Mouse (Mus musculus) forebrain, embryonic 12.5 days (tissue): ENCODE data around the gene Rita1. TPM values are rescaled to one million over a fixed set of nuclear protein-coding genes. Genes with fewer than 3 reads are reported as not detected.

ENCODE experiments used
- ATAC-seq: fragments of 200-750 bp; cut with Nextera tagmentation; 2 replicates; pipeline ENCODE4 v1.8.0; 2017; ENCODE audit warnings: moderate TSS enrichment; ENCODE audit not compliant: low FRiP score
- H3K27ac ChIP-seq: fragments of 300-500 bp; sonication (generic); 2 replicates; pipeline ENCODE4 v1.5.1; 2016; ENCODE audit warnings: mild to moderate bottlenecking
- H3K27me3 ChIP-seq: fragments of 300-500 bp; sonication (generic); 2 replicates; pipeline ENCODE4 v1.6.1; 2016; ENCODE audit warnings: mild to moderate bottlenecking
- H3K36me3 ChIP-seq: fragments of 300-500 bp; sonication (generic); replicated peaks from 2 replicates; pipeline ENCODE4 v1.6.1; 2016; ENCODE audit warnings: mild to moderate bottlenecking
- H3K4me1 ChIP-seq: fragments of 300-500 bp; sonication (generic); 2 replicates; pipeline ENCODE4 v1.6.1; 2016
- H3K4me2 ChIP-seq: fragments of 300-500 bp; sonication (generic); 2 replicates; pipeline ENCODE4 v1.6.1; 2016; ENCODE audit warnings: mild to moderate bottlenecking, moderate library complexity
- H3K4me3 ChIP-seq: fragments of 300-500 bp; sonication (generic); replicated peaks from 2 replicates; pipeline ENCODE4 v1.5.1; 2016; ENCODE audit warnings: mild to moderate bottlenecking
- H3K9ac ChIP-seq: fragments of 300-500 bp; sonication (generic); 2 replicates; pipeline ENCODE4 v1.6.1; 2016; ENCODE audit warnings: mild to moderate bottlenecking
- H3K9me3 ChIP-seq: fragments of 300-500 bp; sonication (generic); 2 replicates; pipeline ENCODE4 v1.6.1; 2016
- WGBS: fragments of 180-500 bp; shearing (Covaris S2); methylation state at CpG from one replicate; pipeline ENCODE4 v1.1.7; 2016; 5-methylcytosine and 5-hydroxymethylcytosine counted together
- polyA plus RNA-seq: library from polyadenylated mRNA; unstranded; fragments of >200 nt; fragmentation: Nextera tagmentation; extraction: Ambion mirVana; gene quantifications from 2 replicates; pipeline ENCODE4 v1.2.1, GENCODE M21; 2016

Rita1 gene
- polyA plus RNA-seq, 1 experiment from 2014 or later = 13.6 TPM

- H3K4me2 ChIP-seq = peak overlapping the region; percentile 31
- H3K9ac ChIP-seq = peak overlapping the region; percentile 29; the same call in 1 of the 2 replicates
- H3K4me1 ChIP-seq = peaks cover 76% of the 10 kb centered on the region
- H3K27me3 ChIP-seq = no peaks in the 10 kb centered on the region; the same call in 1 of the 2 replicates
- no peaks in the 10 kb centered on the region for H3K36me3 ChIP-seq
- peak overlapping the region; percentile 92 for H3K27ac ChIP-seq
- H3K4me3 ChIP-seq = no peak overlapping the region
- ATAC-seq = 0 out of 2 replicates have a peak, but pooled peaks have one; percentile 4
- H3K9me3 ChIP-seq = no peaks in the 10 kb centered on the region
- 51% methylated on average over 9 of the region's 9 CpGs for WGBS
Observed at GRCm38 (mm10) chr5:120566681-120567252, 45.6 kb downstream of the Rita1 start.

DNA sequence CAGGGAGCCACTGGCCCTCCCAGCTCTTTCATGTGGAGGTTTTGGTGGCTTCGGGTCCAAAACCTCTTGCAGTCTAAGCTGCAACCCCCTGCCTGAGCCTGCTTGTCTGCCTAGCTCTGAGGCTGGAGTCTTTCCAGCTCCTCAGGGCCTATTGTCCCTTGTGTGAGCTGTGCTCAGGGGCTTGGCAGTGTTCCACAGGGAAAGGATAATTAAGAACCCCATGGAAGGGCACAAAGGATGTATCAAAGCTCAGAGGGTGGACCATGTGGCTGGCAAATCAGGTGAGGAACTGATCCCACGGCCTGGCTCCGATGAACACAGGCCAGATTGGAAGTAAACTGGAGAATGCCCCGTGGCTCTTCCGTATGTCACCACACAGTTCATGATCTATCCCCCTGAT lies 46.3 kb downstream of the Rita1 start:
- H3K27me3 ChIP-seq = no peaks in the 10 kb centered on the region; the same call in 1 of the 2 replicates
- no peak overlapping the region for H3K4me3 ChIP-seq
- H3K36me3 ChIP-seq = no peaks in the 10 kb centered on the region
- peak; percentile 76 for ATAC-seq
- no peaks in the 10 kb centered on the region for H3K9me3 ChIP-seq
- peak overlapping the region; percentile 44; the same call in 1 of the 2 replicates for H3K9ac ChIP-seq
- peaks cover 72% of the 10 kb centered on the region for H3K4me1 ChIP-seq
- H3K4me2 ChIP-seq = peak overlapping the region; percentile 25
- WGBS = 27% methylated on average over 5 of the region's 5 CpGs
- peak overlapping the region; percentile 92 for H3K27ac ChIP-seq

GRCm38 (mm10) chr5:120565171-120565905 lies 47.1 kb downstream of the Rita1 start:
- Histone ChIP-seq H3K9me3 (no peaks in the 10 kb centered on the region), H3K27ac (peak overlapping the region; percentile 92), H3K4me1 (peaks cover 73% of the 10 kb centered on the region), H3K9ac (peak overlapping the region; percentile 44), H3K27me3 (no peaks in the 10 kb centered on the region; the same call in 1 of the 2 replicates), H3K4me2 (peak overlapping the region; percentile 25), H3K36me3 (no peaks in the 10 kb centered on the region), H3K4me3 (no peak overlapping the region)
- no peak for ATAC-seq
- 33% methylated on average over 15 of the region's 15 CpGs for WGBS

GRCm38 (mm10) chr5:120563914-120564311 lies 48.5 kb downstream of the Rita1 start:
- Histone ChIP-seq H3K9me3 (no peaks in the 10 kb centered on the region), H3K4me2 (no peak overlapping the region), H3K4me3 (no peak overlapping the region), H3K9ac (no peak overlapping the region; the same call in 1 of the 2 replicates), H3K4me1 (peaks cover 78% of the 10 kb centered on the region), H3K27ac (peak overlapping the region; percentile 53; the same call in 1 of the 2 replicates), H3K36me3 (no peaks in the 10 kb centered on the region), H3K27me3 (no peaks in the 10 kb centered on the region; the same call in 1 of the 2 replicates)
- no peak for ATAC-seq
- WGBS = 68% methylated on average over 4 of the region's 4 CpGs

DNA sequence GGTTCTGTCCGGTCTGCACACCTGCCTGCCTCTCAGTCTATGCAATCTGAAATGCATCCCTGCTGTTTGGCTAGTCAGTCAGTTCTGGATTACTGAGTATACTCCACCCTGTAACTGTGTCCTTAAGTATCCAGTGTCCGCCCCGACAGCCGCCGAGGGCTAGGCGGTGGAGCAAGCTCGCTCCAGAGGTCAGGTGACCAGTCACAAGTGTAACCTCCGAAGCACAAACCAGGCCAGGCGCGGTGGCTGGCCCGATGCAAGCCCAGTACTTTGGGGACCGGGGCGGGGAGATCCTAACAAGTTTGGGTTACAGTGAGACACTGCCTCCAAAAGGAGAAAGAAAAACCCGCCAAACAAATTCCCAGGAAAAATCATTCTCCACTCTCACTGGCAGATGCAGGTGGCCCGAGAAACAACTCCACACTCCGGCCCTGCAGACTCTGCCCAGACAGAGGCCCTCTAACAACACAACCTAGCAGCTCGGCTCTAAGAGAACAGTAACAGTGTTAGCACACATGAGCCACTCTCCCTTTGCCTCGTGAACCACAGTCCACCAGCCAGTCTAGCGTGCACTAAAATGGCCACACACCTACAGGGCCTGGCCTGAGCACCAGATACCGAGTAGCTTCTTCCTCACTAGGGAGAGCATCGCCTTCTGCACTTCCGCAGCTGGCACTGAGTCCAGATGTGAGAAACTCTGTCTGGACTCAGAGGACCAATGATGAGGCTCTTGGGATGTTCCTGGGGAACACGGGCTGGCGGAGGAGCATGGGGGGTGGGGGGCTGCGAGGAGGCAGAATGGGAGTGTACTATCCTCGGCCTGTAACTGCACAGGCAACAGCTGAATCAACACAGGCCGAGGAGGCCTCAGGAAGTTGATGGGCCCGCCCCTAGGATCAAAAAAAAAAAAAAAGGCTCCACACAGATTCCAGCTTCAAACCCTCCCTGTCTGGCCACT lies 49.2 kb downstream of the Rita1 start:
- H3K36me3 ChIP-seq = no peaks in the 10 kb centered on the region
- H3K9ac ChIP-seq = no peak overlapping the region; the same call in none of the 2 replicates
- H3K27ac ChIP-seq = peak overlapping the region; percentile 69
- ATAC-seq = no peak
- no peak overlapping the region for H3K4me2 ChIP-seq
- no peaks in the 10 kb centered on the region for H3K27me3 ChIP-seq
- no peak overlapping the region for H3K4me3 ChIP-seq
- 67% methylated on average over 28 of the region's 28 CpGs for WGBS
- H3K4me1 ChIP-seq = peaks cover 75% of the 10 kb centered on the region
- no peaks in the 10 kb centered on the region for H3K9me3 ChIP-seq

- WGBS = 22% methylated on average over 16 of the region's 16 CpGs
- H3K27me3 ChIP-seq = no peaks in the 10 kb centered on the region
- no peaks in the 10 kb centered on the region for H3K9me3 ChIP-seq
- H3K4me3 ChIP-seq = no peak overlapping the region
- peak overlapping the region; percentile 1; the same call in 1 of the 2 replicates for H3K4me2 ChIP-seq
- H3K9ac ChIP-seq = no peak overlapping the region
- peak overlapping the region; percentile 6 for H3K27ac ChIP-seq
- peaks cover 6% of the 10 kb centered on the region for H3K36me3 ChIP-seq
- ATAC-seq = no peak
- peaks cover 50% of the 10 kb centered on the region for H3K4me1 ChIP-seq
Observed at GRCm38 (mm10) chr5:120560616-120561311, 51.6 kb downstream of the Rita1 start.

DNA sequence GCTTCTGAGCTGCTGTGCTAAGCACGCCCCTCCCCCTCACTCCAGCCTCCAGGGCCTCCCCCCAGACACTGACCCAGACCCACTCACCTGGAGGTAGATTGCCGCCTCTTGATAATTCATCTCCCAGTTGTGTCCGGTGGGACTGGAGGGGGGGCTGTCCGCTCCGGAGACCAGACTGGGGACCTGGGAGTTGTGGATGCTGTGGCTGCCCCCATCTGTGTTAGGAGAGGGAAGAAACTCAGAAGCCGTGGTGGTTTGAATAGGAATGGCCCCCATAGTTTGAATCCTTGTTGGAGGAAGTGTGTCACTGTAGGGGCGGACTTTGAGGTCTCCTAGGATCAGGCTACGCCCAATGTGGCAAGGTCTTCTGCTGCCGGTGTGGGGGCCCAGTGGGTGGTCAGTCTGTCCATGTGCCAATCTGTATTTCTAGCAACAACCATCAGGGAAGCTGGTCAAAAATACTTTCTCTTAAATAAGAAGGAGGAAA lies 52.2 kb downstream of the Rita1 start:
- peak; percentile 28; the same call in 1 of the 2 replicates for ATAC-seq
- H3K4me1 ChIP-seq = peaks cover 45% of the 10 kb centered on the region
- H3K27me3 ChIP-seq = no peaks in the 10 kb centered on the region
- H3K9me3 ChIP-seq = no peaks in the 10 kb centered on the region
- H3K36me3 ChIP-seq = peaks cover 11% of the 10 kb centered on the region
- WGBS = 73% methylated on average over 9 of the region's 9 CpGs
- H3K9ac ChIP-seq = no peak overlapping the region
- 0 out of 2 replicates have a peak overlapping the region, but pooled peaks have one; percentile 19 for H3K27ac ChIP-seq
- H3K4me3 ChIP-seq = no peak overlapping the region
- no peak overlapping the region for H3K4me2 ChIP-seq

DNA sequence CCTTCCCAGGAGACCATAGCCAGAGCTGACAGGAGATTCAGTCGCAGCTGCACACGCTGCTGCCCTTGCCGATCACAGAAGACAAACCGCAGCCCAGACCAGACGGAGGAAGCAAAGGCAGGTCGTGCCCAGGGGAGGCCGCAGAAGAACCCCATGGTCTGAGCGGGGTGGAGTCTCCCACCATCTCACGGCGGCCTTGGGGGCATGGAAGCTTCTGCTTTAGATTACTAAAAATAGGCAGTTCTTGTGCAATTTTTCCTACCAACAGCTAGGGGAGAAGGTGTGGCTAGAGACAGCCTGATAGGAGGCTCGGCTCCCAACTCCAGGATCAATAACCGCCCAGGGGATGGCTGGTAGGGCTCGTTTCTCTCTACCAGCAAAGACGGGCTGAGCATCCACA lies 53.6 kb downstream of the Rita1 start:
- no peak overlapping the region for H3K4me3 ChIP-seq
- H3K9me3 ChIP-seq = no peaks in the 10 kb centered on the region
- no peak for ATAC-seq
- no peaks in the 10 kb centered on the region for H3K27me3 ChIP-seq
- peaks cover 21% of the 10 kb centered on the region for H3K36me3 ChIP-seq
- WGBS = 79% methylated on average over 14 of the region's 14 CpGs
- H3K9ac ChIP-seq = peak overlapping the region; percentile 5; the same call in 1 of the 2 replicates
- peaks cover 36% of the 10 kb centered on the region for H3K4me1 ChIP-seq
- H3K27ac ChIP-seq = 0 out of 2 replicates have a peak overlapping the region, but pooled peaks have one; percentile 1
- no peak overlapping the region for H3K4me2 ChIP-seq

DNA sequence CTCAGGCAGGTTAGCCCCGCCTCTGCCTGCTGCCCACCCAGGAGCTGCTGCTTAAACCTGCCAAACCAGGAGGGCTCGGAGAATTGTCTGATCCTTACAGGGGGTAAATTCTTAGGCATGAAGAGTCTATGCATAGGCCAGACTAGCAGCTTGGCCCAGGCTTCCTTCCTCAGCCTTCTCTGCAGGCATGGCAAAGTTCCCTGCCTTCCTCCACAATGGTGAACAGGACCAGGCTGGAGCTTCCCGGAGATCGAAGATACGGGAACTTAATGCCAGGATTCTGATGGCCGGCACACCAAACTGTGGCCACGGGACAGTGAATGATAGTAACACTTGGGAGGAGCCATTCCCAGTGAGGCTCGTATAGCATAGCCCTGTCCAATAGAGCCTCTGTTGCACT lies 54.3 kb downstream of the Rita1 start:
- H3K9me3 ChIP-seq = no peaks in the 10 kb centered on the region
- peaks cover 29% of the 10 kb centered on the region for H3K4me1 ChIP-seq
- H3K4me3 ChIP-seq = no peak overlapping the region
- H3K9ac ChIP-seq = no peak overlapping the region
- H3K4me2 ChIP-seq = no peak overlapping the region
- H3K27ac ChIP-seq = no peak overlapping the region
- H3K27me3 ChIP-seq = no peaks in the 10 kb centered on the region
- 80% methylated on average over 8 of the region's 8 CpGs for WGBS
- no peak for ATAC-seq
- peaks cover 22% of the 10 kb centered on the region for H3K36me3 ChIP-seq

DNA sequence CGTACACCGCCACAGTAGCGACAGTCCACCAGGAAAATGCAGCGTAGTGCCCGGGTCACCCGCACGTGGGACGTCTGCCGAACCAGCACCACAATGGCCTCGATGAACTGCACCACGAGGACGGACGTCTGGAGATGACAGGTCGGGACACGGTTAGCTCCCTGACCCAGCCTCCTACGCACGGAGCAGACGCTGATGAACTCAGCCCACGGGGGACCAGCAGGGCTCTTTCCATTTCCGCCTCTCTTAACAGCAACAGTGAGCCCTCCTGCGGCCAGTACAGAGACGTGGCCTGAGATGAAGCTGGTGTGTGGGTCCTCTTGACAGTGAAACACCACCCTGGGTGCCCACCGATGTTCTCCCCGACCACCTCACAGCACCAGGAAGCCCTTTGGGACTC lies 56.5 kb downstream of the Rita1 start:
- Histone ChIP-seq H3K4me1 (peaks cover 19% of the 10 kb centered on the region), H3K9me3 (no peaks in the 10 kb centered on the region), H3K4me2 (no peak overlapping the region), H3K36me3 (peaks cover 29% of the 10 kb centered on the region), H3K27ac (no peak overlapping the region; the same call in 1 of the 2 replicates), H3K4me3 (no peak overlapping the region), H3K27me3 (no peaks in the 10 kb centered on the region), H3K9ac (no peak overlapping the region)
- WGBS = 87% methylated on average over 24 of the region's 24 CpGs
- ATAC-seq = no peak

- WGBS = 94% methylated on average over 5 of the region's 5 CpGs
- no peak for ATAC-seq
- no peak overlapping the region for H3K27ac ChIP-seq
- H3K9ac ChIP-seq = no peak overlapping the region
- no peak overlapping the region for H3K4me2 ChIP-seq
- no peaks in the 10 kb centered on the region for H3K9me3 ChIP-seq
- H3K4me3 ChIP-seq = no peak overlapping the region
- no peaks in the 10 kb centered on the region for H3K27me3 ChIP-seq
- peaks cover 25% of the 10 kb centered on the region for H3K36me3 ChIP-seq
- H3K4me1 ChIP-seq = no peaks in the 10 kb centered on the region
Observed at GRCm38 (mm10) chr5:120550673-120551072, 61.7 kb downstream of the Rita1 start.
